ENCODE assay signal across 14 mouse cellular contexts in genomic region chr8:26962976-26963720, GRCm38 (mm10). TPM values are rescaled to one million over a fixed set of nuclear protein-coding genes. Genes with fewer than 3 reads are reported as not detected.
DNase-seq lines count a peak whose midpoint lies in the region; ATAC-seq and TF ChIP-seq lines count a peak whose summit lies in the region.
"Had no signal": no experiment of that assay in that cellular context is flagged by ENCODE, and none has a peak within 500 bp of the region (broad histone marks: within the 10 kb centered on the region; RNA-seq: fewer than 3 reads in every experiment).

No protein-coding gene starts in this region.

- H3K36me3 ChIP-seq in neural tube, embryonic 11.5 days (ENCODE audit: control insufficient read depth, insufficient read depth, low read length) = no peaks in the 10 kb centered on the region
- no peaks in the 10 kb centered on the region for H3K36me3 ChIP-seq in neural tube, embryonic 15.5 days
- H3K36me3 ChIP-seq in intestine, embryonic 16.5 days (ENCODE audit: control insufficient read depth, insufficient read depth, low read length) = no peaks in the 10 kb centered on the region
- no peaks in the 10 kb centered on the region for H3K36me3 ChIP-seq in thymus, adult 2 months (ENCODE audit: control insufficient read depth, insufficient read depth, low read length)
- H3K36me3 ChIP-seq: lung, embryonic 15.5 days had no signal

- H3K9me3 ChIP-seq in neural tube, embryonic 11.5 days (ENCODE audit: control insufficient read depth, low read length) = no peaks in the 10 kb centered on the region
- no peaks in the 10 kb centered on the region for H3K9me3 ChIP-seq in neural tube, embryonic 15.5 days (replicated peaks)
- H3K9me3 ChIP-seq in intestine, embryonic 16.5 days (ENCODE audit: control insufficient read depth, low read length) = no peaks in the 10 kb centered on the region
- H3K9me3 ChIP-seq: lung, embryonic 15.5 days had no signal

- peak overlapping the region; percentile 12; the same call in 1 of the 2 replicates for H3K27ac ChIP-seq in gastrocnemius, adult 2 months
- no peak overlapping the region for H3K27ac ChIP-seq in neural tube, embryonic 11.5 days (ENCODE audit: low read depth, low read length)
- H3K27ac ChIP-seq in neural tube, embryonic 15.5 days (replicated peaks) = no peak overlapping the region
- no peak overlapping the region for H3K27ac ChIP-seq in intestine, embryonic 16.5 days (ENCODE audit: low read length)
- H3K27ac ChIP-seq in thymus, adult 2 months (ENCODE audit: control insufficient read depth, insufficient read depth, low read length) = no peak overlapping the region
- H3K27ac ChIP-seq: lung, embryonic 15.5 days had no signal

- H3K9ac ChIP-seq in neural tube, embryonic 11.5 days (ENCODE audit: low read length) = no peak overlapping the region
- no peak overlapping the region for H3K9ac ChIP-seq in neural tube, embryonic 15.5 days (replicated peaks)
- H3K9ac ChIP-seq in intestine, embryonic 16.5 days (ENCODE audit: low read depth, low read length) = no peak overlapping the region
- H3K9ac ChIP-seq: forebrain, postnatal 0 days; lung, embryonic 15.5 days had no signal

- H3K4me1 ChIP-seq in neural tube, embryonic 11.5 days (ENCODE audit: control insufficient read depth, insufficient read depth, low read length) = peaks cover 12% of the 10 kb centered on the region
- H3K4me1 ChIP-seq in neural tube, embryonic 15.5 days = peaks cover 22% of the 10 kb centered on the region
- peaks cover 24% of the 10 kb centered on the region for H3K4me1 ChIP-seq in intestine, embryonic 16.5 days (ENCODE audit: control insufficient read depth, insufficient read depth, low read length)
- H3K4me1 ChIP-seq in thymus, adult 2 months (replicated peaks; ENCODE audit: control insufficient read depth, insufficient read depth, low read length) = no peaks in the 10 kb centered on the region

- TF ChIP-seq CTCF in gastrocnemius, adult 2 months (IDR thresholded peaks at IDR 0.05) = no peak
- no peak for TF ChIP-seq CTCF in thymus, adult 2 months (IDR thresholded peaks at IDR 0.05; ENCODE audit: borderline replicate concordance, control insufficient read depth, extremely low read depth, insufficient read depth, low read length, poor library complexity)

- intact Hi-C loops in gastrocnemius, adult 2 months (cut with DNase I) = no loop called here
- intact Hi-C loops in gastrocnemius, postnatal 14 days (cut with DNase I; ENCODE audit: low total_unique reads) = loop anchor here (10.0 kb wide), 1 partner anchor 68 kb away; no protein-coding TSS in a partner anchor

- no peak for DNase-seq in gastrocnemius, adult 2 months
- no peak for DNase-seq in gastrocnemius, postnatal 14 days
- DNase-seq in neural tube, embryonic 11.5 days (ENCODE audit: low spot score) = peak; percentile 41
- DNase-seq in layer of hippocampus, postnatal 10 days (ENCODE audit: low spot score in 2 of 2) = no peak
- no peak for DNase-seq in thymus, adult 2 months
- DNase-seq in cerebellum, postnatal 4 days (ENCODE audit: low spot score in 2 of 2) = no peak
- DNase-seq: embryo, embryonic 11 days; forebrain, postnatal 0 days; right cerebral cortex, postnatal 14 days; thymus, adult 18-20 months had no signal

- no peak for TF ChIP-seq POLR2A in thymus, adult 2 months (IDR thresholded peaks at IDR 0.05; ENCODE audit: control insufficient read depth, extremely low read depth, insufficient read depth, low read length, poor library complexity)

- H3K27me3 ChIP-seq in neural tube, embryonic 11.5 days (ENCODE audit: control insufficient read depth, insufficient read depth, low read length) = peaks cover 31% of the 10 kb centered on the region
- peaks cover 56% of the 10 kb centered on the region for H3K27me3 ChIP-seq in neural tube, embryonic 15.5 days (replicated peaks)
- no peaks in the 10 kb centered on the region for H3K27me3 ChIP-seq in intestine, embryonic 16.5 days (replicated peaks; ENCODE audit: control insufficient read depth, insufficient read depth, low read length)
- no peaks in the 10 kb centered on the region; the same call in 1 of the 2 replicates for H3K27me3 ChIP-seq in thymus, adult 2 months (ENCODE audit: control insufficient read depth, insufficient read depth, low read length)

- H3K4me3 ChIP-seq in gastrocnemius, adult 2 months = no peak overlapping the region
- H3K4me3 ChIP-seq in neural tube, embryonic 11.5 days (ENCODE audit: low read depth, low read length) = no peak overlapping the region
- no peak overlapping the region for H3K4me3 ChIP-seq in neural tube, embryonic 15.5 days (replicated peaks)
- H3K4me3 ChIP-seq in intestine, embryonic 16.5 days (ENCODE audit: low read length) = no peak overlapping the region
- no peak overlapping the region for H3K4me3 ChIP-seq in thymus, adult 2 months (ENCODE audit: control insufficient read depth, insufficient read depth, low read length)
- H3K4me3 ChIP-seq: lung, embryonic 15.5 days had no signal

- no peak overlapping the region for H3K4me2 ChIP-seq in neural tube, embryonic 11.5 days (ENCODE audit: low read depth)
- no peak overlapping the region for H3K4me2 ChIP-seq in neural tube, embryonic 15.5 days
- no peak overlapping the region for H3K4me2 ChIP-seq in intestine, embryonic 16.5 days (ENCODE audit: low read depth, low read length)
- H3K4me2 ChIP-seq: lung, embryonic 15.5 days had no signal

- 47% methylated on average over 16 of the region's 16 CpGs for WGBS in neural tube, embryonic 11.5 days
- 58% methylated on average over 16 of the region's 16 CpGs for WGBS in neural tube, embryonic 15.5 days
- 52% methylated on average over 16 of the region's 16 CpGs for WGBS in intestine, embryonic 16.5 days
- WGBS in thymus, adult 2 months = 80% methylated on average over 16 of the region's 16 CpGs

- ATAC-seq in neural tube, embryonic 11.5 days (ENCODE audit: insufficient read depth, low FRiP score, low TSS enrichment) = no peak
- no peak for ATAC-seq in neural tube, embryonic 15.5 days (ENCODE audit: low FRiP score)
- ATAC-seq in intestine, embryonic 16.5 days = peak; percentile 32; the same call in 1 of the 2 replicates
- ATAC-seq: forebrain, postnatal 0 days; hindbrain, embryonic 16.5 days had no signal

RNA-seq across cellular contexts. Expression of gene Zfp703, which starts 14.0 kb away (rescaled TPM):
- 10 to 100 TPM; 23.8 to 39.8 TPM for total RNA-seq in gastrocnemius, adult 2 months (2021)
- total RNA-seq in gastrocnemius, postnatal 14 days (2021) = 10 to 100 TPM; 23.4 to 34.4 TPM
- polyA plus RNA-seq in neural tube, embryonic 11.5 days (2014; fragmentation: Nextera tagmentation; extraction: Ambion mirVana) = 29.1 and 29.9 TPM in 2 replicates
- 12.5 and 15.7 TPM in 2 replicates for polyA plus RNA-seq in neural tube, embryonic 15.5 days (2015; fragmentation: Nextera tagmentation; extraction: Ambion mirVana)
- polyA plus RNA-seq in intestine, embryonic 16.5 days (2015; fragmentation: Nextera tagmentation; extraction: Ambion mirVana) = 9.2 and 10.4 TPM in 2 replicates
- total RNA-seq in layer of hippocampus, postnatal 10 days (2021) = 10 to 100 TPM; 20.5 to 21.7 TPM
- 40.5 and 50.2 TPM in 2 replicates for polyA plus RNA-seq in thymus, adult 2 months (2012; rRNA removed)
